Mouse (Mus musculus) A20 (cell line): ENCODE data around the gene Rbm47.
"Not testable (repeated sequence)": the region's sequence is repeated elsewhere in the genome, so short reads cannot be mapped to it uniquely, and the experiment has no call there.

Experiments
- DNase-seq: peaks from one replicate; pipeline ENCODE4 v3.0.0-alpha.2; 2011; ENCODE audit warnings: low read depth, low spot score

Rbm47 gene

DNA sequence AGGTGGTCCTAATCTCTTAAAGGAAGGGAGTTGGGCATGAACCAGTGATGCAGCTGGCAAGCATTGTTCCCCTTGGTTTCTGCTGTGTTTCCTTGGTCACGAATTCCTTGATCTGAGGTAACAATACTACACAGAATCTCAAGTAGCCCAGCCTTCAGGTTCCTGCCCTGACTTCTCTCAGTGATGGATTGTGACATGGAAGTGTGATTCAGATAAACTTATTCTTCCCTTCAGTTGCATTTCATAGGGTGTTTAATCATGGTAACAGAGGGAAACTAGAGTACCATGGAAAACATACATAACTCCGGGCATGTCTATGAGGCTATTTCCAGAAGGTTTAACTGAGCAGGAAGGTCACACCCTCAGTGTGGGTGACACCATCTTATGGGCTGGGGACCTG, at the start of gene Rbm47:
Gene Rbm47, minus strand, starts transcription at position 101 of the 400 bp plus-strand sequence.
- DNase-seq: no peak

DNA sequence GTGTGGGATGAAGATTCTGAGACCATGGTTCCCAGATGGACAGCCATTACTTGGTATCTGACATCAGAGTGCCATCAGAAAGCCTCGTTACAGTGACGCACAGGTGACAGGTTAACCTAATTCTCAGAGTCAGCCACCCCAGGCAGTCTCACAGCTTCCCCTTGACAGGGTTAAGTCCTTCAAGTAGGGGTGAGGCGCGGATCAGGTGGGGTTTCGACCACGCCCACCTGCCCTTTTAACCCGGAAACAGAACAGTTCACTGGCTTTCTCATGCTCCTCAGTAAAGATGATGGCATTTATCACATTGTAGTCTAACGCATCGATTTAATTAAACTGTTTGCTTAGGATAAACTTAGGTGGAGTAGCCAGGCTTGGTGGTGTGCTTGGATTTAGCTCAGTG, 47.7 kb upstream of the Rbm47 start:
- no peak for DNase-seq

DNA sequence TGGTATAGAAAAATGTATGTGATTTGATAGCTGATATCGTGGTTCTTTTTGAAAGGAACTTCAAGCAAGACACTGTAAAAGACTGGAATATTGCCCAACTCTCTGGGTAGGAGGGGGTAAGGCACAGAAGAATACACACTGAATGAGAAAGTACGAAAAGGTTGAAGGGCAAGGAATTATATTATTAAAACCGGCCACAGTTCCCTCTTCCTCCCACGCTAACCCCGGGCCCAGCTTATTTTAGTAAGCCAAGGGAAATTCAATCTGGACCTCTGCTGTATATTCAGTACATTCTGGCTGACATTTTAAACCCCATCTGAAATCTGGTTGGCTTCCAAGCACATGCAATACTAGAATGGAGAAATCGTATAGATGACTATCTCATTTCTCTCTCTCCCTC, 46.8 kb upstream of the Rbm47 start:
- no peak for DNase-seq

DNA sequence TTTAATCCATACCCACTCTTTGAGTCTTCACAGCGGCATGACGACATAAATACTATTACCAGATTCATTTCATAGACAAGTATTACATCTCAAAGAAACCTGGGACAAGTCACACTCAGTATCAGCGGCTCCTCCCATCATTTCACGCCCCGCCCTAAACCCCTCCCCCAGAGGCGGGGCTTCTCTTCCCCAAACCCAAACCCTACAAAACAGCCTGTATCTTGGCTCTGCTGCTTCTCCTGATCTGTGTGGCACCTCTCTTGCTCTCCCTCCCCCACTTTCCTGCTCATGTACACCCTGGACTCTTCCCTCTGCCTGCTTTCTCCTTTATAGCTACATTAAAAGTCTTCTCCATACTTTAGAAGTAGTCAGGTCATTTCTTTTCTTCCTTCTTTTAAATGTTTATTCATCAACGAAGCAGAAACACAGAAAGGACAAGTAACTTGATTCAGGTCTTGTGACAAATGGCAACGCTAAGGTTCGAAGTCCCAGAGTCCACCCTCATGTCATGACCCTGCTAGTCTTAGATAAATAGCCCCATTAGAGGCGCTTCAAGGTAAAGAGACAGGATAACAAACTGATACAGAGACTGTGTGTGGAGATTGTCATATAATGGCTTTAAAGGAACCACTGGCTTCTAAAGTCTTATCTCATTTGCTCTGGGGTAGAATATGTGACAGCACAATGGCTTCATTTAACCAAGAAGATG, 42.8 kb upstream of the Rbm47 start:
- peak; percentile 4 for DNase-seq

DNA sequence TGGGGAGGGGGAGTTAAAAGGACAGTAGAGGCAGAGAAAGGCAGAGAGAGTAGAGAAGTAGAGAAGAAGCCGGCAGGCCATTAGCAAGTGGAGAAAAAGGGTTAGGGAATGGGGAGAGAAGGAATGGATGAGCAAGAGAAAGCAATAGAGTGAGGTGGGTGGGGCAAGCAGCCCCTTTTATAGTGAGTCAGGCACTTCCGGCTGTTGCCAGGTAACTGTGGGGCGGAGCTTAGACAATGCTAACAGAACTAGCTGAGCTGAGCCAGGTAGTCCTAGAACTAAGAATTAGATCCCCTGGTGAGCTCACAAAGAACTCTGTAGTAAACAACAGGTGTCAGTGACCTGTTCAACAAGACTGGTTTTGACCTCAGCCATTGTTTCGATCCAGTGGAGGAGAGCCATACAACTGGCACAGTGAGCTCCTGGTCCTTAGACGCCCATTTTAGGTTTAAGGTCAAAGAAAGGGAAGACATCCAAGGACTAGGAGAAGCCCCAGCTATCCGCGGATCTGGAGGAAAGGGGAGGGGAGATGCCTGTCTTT, 41.5 kb upstream of the Rbm47 start:
- DNase-seq: no peak

DNA sequence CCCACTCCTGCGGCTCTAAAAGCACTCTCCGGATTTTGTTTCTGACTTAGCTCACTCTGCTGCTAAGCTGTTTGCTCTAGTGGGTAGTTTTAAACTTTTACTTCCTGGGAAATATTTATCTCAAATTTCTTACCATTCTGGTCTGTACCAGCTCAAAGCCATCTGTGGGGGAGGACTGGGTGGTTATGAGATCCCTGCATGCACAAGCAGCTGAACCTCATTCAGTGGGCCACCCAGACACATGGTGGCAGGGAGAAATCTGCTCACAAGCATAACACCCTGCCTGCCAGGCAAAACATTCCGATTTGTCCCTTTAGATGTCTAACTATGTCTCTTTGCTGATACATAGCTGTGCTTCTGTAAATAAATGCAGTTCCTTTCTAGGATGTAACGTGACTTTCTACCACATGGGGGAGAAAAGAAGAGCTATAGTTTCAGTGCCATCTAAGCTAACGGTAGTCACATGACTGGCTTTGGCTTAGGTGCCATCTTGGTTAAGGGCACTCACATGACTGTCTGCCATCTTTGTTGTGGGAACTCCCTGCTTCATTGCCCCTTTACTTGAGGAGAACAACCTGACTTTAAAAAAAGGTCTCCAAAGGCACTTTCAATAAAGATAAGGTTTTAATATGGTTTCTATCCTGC, 36.7 kb upstream of the Rbm47 start:
- peak; percentile 22 for DNase-seq

DNA sequence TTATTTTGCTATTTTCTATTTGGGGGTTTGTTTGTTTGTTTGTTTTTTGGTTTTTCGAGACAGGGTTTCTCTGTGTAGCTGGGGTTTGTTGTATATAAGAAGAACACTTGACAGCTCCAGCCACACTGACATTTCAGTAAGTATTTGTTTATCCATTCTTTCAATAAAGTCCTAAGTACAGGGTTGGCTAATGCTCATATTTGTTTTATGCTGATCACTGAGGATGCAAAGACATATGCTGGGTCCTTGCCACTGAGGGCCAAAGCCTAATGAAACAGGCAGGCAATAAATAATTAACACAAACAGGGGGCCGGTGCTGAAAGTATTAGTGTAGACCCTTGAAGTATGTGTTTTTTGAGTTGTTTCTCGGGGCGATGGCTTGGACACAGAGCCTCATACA, 32.0 kb upstream of the Rbm47 start:
- DNase-seq: no peak

DNA sequence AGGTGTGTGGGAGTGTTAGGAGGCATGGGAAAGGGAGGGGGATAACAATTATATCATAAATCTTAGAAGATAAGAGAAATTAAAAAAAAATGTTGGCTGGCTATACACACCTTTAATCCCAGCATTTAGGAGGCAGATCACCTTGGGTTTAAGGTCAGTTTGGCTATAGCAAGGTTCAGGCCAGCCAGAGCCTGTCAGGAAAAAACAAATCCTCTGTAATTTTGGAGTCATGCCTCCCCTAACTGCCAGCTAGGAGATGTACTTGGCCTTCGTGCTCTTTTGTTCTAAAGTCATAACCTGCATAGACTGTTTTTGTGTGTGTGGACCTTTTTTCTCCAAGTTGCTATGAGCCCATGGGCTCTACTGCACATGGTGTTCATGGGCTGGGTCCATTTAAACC, 30.5 kb upstream of the Rbm47 start:
- no peak for DNase-seq

DNA sequence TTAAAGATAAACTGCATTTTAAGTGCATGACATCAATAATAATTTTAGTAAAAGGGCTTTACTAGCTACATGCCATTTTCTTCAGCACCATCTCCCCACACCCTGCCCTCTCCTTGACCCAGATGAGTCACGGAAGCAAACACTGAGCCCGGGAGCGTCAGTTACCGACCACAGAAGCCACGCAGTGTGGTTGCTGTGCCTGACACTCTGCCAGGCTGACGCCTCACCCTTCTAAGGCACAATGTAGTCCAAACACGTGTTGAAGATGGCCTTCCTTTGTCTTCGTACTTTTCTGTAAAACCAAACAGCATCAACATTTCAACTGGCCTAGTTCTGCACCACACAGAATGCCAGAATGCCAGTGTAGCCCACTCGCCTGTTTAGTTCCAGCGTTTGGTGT, 27.1 kb upstream of the Rbm47 start:
- DNase-seq: no peak

DNA sequence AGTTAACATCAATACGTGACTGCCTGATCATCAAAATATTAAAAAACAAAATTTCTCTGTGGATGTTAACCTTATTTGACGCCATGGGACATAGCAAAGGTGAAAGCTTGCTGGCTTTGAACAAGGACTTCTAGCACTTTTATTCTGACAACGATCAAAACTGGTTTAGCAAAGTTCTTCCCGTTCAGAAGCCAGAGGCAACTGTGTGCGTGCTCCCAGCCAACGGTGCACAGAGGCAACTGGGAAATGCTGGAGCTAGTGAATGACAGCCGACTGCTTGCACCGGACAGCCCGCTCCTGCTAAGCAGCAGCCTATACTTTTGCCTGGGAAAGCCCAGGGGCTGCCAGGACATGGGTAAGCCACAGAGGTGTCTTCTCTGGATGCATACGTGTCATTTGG, 22.4 kb upstream of the Rbm47 start:
- no peak for DNase-seq

DNA sequence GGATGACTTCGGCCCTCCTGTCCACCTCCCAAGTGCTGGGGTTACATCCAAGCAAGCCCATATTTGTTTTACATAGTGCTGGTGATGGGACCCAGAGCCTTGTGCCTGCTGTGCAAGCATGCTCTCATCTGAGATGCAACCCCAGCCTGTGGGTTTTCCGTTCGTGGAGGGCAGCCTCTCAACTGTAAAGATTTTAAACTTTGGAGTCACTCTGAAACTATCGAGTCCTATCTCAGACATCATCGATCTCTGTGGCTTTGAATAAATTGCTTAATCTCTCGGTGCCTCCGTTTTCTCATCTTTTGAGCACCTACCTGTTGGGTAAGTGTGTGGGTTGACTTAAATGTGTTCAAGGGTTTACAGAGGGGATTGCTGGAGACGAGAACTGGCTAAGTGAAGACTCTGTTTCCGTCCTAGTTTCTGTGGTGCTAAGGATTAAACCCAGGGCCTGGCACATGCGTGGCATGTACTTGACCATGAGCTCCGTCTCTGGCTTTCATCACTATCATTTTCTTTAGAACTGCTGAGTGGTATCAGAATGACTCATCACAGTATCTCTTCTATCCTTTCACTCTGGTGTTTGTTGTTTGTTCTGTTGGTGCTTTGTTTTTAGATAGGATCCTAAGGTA, 20.4 kb upstream of the Rbm47 start:
- no peak for DNase-seq

DNA sequence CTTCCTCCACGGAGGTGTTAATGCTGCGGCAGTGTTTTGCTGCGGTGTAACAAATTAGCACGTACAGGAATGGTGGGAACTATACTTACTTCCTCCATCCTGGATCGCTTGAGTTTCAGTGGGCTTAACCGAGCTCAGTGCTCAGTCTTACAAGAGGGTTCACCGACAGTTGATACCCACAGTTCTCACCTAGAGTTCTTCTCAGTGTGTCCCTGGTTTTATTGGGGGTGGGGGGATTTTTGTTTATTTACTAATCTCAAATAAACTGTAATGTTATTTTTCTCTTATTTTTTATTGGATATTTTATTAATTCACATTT, 18.2 kb upstream of the Rbm47 start:
- DNase-seq: no peak

DNA sequence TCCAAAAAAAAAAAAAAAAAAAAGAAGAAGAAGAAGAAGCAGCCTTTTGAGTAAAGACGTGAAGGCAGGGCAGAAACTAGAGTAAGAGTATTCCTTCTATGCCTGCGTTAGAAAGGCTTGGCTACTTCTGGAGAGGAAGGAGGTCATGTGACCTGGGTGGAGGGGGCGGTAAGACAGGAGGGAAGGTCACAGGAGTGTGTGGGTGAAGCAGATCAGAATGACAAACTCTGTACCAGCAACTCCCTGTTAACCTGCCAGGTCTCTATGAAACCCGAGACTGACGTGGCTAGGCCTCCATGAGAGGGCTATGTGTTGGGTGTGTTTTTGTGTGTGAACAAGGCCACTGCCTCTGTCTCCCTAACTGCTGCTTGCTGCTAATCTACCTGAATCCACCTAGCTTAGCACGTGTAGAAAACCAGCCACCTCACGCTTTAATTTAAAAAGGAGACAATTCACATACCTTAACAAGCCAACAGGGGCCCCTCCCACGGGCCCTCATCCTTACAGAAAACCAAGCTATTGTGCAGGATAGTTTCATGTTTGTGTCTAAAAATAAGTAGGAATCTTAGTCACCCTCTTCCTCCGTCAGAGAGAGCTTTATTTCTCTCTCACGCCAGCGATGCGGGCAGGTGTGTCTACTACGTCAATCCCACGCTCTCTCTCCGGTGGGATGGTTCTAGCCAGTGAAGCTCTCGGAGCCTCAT, 17.7 kb upstream of the Rbm47 start:
- DNase-seq: no peak

DNA sequence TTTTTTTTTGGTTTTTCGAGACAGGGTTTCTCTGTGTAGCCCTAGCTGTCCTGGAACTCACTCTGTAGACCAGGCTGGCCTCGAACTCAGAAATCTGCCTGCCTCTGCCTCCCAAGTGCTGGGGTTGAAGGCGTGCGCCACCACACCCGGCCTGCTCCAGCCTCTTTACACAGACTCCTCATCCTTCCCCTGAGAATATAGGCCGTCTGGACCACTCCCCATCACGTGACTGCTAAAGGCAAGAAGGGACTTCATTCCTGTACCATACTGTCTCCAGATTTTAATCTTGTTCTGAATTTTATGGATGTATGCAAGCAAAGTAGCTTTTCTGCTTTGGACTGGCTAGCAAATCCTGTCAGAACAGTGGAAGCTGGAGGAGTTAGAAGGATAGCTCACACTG, 15.7 kb upstream of the Rbm47 start:
- DNase-seq: not testable (repeated sequence)

DNA sequence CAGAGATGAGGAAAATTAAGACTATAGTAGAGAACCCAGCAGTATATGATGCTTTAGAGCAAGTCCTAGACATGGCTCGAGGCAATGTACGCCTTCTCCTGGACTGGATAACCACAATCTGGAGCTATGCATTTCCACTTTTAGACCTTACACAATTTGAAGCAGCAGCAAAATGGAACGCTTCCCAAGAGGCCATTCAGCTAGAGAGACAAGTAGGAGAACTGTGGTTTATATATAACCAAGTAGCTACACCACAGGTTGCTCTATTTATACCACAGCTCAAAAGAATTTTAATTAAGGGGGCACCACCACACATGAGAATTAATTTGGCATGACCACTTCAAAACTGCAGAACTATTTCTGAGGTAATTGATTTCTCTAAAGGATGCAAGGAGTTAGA, 9.2 kb upstream of the Rbm47 start:
- no peak for DNase-seq

DNA sequence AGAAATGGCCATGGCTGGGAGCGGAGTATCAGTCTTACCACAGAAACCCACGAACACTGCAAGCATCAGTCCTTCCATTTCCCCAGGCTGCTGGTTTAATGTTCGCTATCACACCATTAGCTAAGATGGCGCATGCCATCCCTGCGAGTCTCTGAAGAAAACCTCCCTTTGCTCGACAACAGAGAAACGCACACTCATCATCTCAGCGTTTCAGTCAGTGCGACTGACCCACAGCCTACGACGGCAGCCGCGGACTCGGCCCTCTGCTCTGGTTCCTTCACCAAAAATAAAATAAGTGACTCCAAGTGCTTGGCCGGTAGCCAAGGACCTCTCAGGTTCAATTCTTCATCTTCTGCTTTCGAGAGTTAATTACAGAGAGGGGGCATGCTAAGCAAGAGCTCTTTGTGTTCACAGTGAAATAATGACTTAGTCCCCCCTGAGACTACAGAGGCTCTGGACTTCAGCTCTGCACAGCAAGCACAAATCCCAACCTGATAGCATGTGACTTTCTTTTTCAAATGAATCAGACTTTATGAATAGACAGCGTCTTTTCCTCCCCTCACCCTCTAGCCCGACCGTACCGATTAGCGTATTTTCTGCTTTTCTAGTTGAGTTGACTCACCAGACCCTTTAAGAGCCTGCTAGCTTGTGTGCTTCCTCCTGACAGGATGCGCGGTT, 1.4 kb upstream of the Rbm47 start:
- peak; percentile 36 for DNase-seq

DNA sequence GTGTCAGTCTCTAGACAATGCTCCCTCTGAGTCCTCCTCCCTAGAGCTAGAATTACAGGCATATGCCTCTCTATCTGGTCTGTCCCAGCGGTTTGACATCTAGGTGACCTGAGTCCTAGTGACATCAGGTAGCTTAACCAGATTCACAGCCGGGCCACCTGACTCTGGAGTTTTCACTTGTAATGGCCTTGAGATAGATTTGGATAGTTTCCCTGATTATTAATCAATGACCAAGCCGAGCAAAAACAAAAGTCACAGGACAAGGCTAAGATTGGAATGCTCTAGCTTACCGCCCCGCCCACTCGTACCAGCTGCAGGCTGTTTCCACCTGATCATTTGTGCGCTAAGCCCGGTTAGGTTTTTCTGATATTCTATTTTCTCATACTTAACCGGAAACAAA, 2.3 kb downstream of the Rbm47 start:
- peak; percentile 12 for DNase-seq

DNA sequence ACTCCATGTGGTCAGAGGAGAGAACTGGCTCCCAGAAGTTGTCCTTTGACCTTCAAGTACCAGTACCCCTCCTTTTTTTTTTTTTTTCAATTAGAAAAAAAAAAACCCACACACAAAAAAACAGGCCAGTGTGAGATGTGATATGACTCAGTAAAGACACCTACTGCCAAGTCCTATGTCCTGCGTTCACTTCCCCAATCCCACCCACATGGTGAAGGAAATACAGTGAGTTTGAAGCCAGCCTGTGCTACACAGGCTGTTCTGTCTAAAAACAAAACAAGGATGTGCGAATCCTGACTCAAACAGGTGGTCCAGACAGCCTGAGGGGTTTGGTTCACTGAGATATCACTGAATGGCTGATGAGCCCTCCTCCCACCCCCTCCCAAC, 3.8 kb downstream of the Rbm47 start:
- peak; percentile 45 for DNase-seq

DNA sequence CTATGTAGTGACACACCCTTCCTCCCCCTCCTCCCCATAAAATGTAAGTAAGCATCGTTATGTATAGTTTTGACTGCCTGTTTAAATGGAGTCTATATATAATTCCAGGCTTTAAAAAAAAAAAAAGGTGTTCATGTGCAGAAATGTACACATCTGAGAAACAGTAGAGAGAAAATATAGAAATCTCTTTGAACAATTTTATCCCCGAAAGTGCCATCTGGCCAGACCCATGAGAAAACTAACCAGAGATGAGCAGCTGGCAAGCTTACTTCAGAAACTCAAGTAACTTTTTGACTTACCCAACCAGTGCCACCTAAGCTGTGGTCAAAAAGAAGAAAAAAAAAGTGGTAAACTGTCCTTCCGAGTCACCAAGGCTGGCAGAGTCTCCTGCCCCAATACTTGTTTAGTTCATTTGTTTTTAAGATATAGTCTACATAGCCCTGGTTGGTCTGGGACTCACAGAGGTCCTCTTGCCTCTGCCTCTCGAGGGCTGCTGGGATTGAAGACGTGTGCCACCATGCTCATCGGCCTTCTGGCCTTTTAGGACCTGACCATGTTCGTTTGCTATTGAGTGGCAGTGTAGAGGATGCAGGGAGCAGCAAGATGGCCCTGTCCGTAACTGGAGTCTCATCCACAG, 4.3 kb downstream of the Rbm47 start:
- peak; percentile 11 for DNase-seq

DNA sequence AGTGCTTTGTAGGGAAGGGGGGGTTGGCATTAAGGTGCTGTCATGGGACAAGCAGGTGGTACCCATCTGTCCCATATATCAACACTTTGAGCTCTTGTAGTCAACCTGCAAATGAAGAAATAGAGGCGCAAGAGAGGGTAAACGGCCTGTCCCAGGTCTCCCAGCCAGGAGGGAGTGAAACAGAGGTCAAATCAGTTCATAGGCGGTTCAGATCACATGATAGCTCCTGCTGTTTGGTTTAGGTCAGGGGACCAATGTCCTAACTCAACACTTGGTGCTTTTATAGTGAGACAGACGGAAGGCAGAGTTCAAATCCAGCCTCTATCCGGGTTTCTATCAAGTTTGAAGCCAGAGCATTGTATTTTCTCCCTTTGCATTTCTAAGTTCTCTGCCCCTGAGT, 6.0 kb downstream of the Rbm47 start:
- no peak for DNase-seq

DNA sequence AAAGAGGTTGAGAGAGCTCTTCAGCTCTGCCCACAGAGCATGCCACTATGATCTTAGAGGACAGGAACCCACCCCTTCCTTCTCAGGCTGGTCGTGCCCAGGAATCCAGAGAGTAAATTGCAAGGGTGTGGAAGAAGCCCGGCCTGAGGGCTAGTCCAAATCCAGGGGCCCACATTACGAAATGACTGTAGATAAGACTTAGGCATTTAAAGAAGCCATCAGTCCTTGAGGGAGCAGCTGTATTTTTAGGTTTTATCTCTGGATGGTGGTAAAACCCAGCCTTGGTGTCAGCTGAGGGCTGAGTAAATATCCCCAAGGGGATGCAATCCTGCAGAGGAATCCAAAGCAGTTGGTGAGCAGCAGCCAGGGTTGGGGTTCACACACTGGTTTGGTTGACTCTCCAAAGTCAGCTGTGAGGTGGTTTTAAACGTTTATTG, 6.7 kb downstream of the Rbm47 start:
- no peak for DNase-seq
